Mouse (Mus musculus): ENCODE measurements around the gene Scamp3.

DNA sequence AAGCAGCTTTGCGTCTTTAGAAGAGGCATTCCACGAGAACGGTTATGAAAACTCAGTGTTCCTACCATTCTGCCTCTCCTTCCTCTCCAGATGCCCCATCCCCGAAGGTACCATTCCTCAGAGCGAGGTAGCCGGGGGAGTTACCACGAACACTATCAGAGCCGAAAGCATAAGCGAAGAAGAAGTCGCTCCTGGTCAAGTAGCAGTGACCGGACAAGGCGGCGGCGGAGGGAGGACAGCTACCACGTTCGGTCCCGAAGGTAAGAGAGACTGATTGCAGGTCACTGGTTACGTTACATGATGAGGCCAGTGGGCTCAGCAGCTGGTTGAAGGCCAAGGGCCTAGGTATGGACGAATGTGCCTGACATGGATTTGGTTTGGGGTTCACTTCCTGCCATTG, 10.3 kb upstream of the Scamp3 start:
- TF ChIP-seq POLR2A (IDR thresholded peaks at IDR 0.05; ENCODE audit: extremely low read depth, insufficient read depth, low read length) (no peak), CTCF (IDR thresholded peaks at IDR 0.05; ENCODE audit: low read depth, low read length) (no peak)

All from liver, adult 2 months (tissue).